ENCODE assay signal across 12 mouse cellular contexts in the genomic region with DNA sequence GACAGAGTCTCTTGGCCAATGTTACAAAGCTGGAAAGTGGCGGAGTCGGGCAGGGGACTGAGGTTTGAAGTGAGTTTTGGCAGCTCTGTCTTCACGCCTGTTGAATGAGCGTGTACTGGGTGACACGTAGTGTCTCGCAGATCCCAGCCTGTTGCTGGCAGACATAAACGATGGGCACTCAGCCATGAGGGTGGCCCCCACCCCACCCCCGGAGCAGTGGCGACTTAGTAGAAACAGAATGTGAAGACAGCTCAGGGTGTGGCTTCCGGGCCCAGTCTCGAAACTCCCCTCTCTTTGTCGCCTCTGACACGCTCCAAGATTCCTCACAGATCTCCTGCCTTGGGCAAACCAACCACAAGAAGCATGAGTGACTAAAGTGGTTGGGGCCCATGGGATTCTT. TPM values are rescaled to one million over a fixed set of nuclear protein-coding genes. Genes with fewer than 3 reads are reported as not detected.
DNase-seq lines count a peak whose midpoint lies in the region; ATAC-seq and TF ChIP-seq lines count a peak whose summit lies in the region.
"Had no signal": no experiment of that assay in that cellular context is flagged by ENCODE, and none has a peak within 500 bp of the region (broad histone marks: within the 10 kb centered on the region; RNA-seq: fewer than 3 reads in every experiment).

No protein-coding gene starts in this region.

- intact Hi-C loops in heart, postnatal 25 days (cut with DNase I), result loop anchor here (2.0 kb wide), 1 partner anchor 47 kb away; no protein-coding TSS in a partner anchor

- no peak overlapping the region for H3K4me3 ChIP-seq in midbrain, embryonic 14.5 days (replicated peaks; ENCODE audit: low read depth, low read length)
- H3K4me3 ChIP-seq in midbrain, embryonic 11.5 days (ENCODE audit: low read depth, low read length), result no peak overlapping the region
- H3K4me3 ChIP-seq in forebrain, postnatal 0 days (ENCODE audit: low read depth, low read length), result no peak overlapping the region
- H3K4me3 ChIP-seq in stomach, embryonic 15.5 days (replicated peaks), result no peak overlapping the region
- H3K4me3 ChIP-seq: erythroblast, embryonic 14.5 days; kidney, embryonic 15.5 days; midbrain, embryonic 12.5 days had no signal

- TF ChIP-seq CTCF in forebrain, postnatal 0 days (IDR thresholded peaks at IDR 0.05; ENCODE audit: low read depth), result no peak

- no peak overlapping the region for H3K9ac ChIP-seq in midbrain, embryonic 14.5 days (replicated peaks; ENCODE audit: low read length)
- no peak overlapping the region for H3K9ac ChIP-seq in midbrain, embryonic 11.5 days (ENCODE audit: low read length)
- H3K9ac ChIP-seq in forebrain, postnatal 0 days, result no peak overlapping the region
- H3K9ac ChIP-seq in stomach, embryonic 15.5 days, result no peak overlapping the region
- H3K9ac ChIP-seq: kidney, embryonic 15.5 days; midbrain, embryonic 12.5 days had no signal

- peak; percentile 42 for DNase-seq in midbrain, embryonic 14.5 days
- no peak for DNase-seq in midbrain, embryonic 11.5 days (ENCODE audit: low spot score, missing footprints)
- DNase-seq in forebrain, postnatal 0 days, result peak; percentile 24
- DNase-seq in heart, postnatal 25 days (ENCODE audit: low spot score), result peak; percentile 75
- DNase-seq in layer of hippocampus, postnatal 14 days (ENCODE audit: low spot score in 2 of 2), result no peak
- DNase-seq: right cerebral cortex, adult 18-20 months; thymus, adult 2 months had no signal

- no peak overlapping the region for H3K4me2 ChIP-seq in midbrain, embryonic 14.5 days (ENCODE audit: low read length)
- no peak overlapping the region for H3K4me2 ChIP-seq in midbrain, embryonic 11.5 days
- no peak overlapping the region for H3K4me2 ChIP-seq in forebrain, postnatal 0 days (ENCODE audit: low read depth)
- no peak overlapping the region for H3K4me2 ChIP-seq in stomach, embryonic 15.5 days
- H3K4me2 ChIP-seq: kidney, embryonic 15.5 days; midbrain, embryonic 12.5 days had no signal

- H3K36me3 ChIP-seq in midbrain, embryonic 14.5 days (ENCODE audit: control insufficient read depth, insufficient read depth, low read length), result no peaks in the 10 kb centered on the region
- H3K36me3 ChIP-seq in midbrain, embryonic 11.5 days (ENCODE audit: control insufficient read depth, insufficient read depth, low read length), result no peaks in the 10 kb centered on the region
- no peaks in the 10 kb centered on the region for H3K36me3 ChIP-seq in forebrain, postnatal 0 days (ENCODE audit: insufficient read depth)
- H3K36me3 ChIP-seq in stomach, embryonic 15.5 days, result no peaks in the 10 kb centered on the region
- H3K36me3 ChIP-seq: kidney, embryonic 15.5 days; midbrain, embryonic 12.5 days had no signal

- no peak for ATAC-seq in midbrain, embryonic 14.5 days (ENCODE audit: low FRiP score, low TSS enrichment)
- ATAC-seq in midbrain, embryonic 11.5 days (ENCODE audit: low FRiP score), result no peak
- peak; percentile 53 for ATAC-seq in forebrain, postnatal 0 days
- no peak for ATAC-seq in stomach, embryonic 15.5 days (ENCODE audit: insufficient read depth, low FRiP score, low read depth)
- no peak for ATAC-seq in CD4-positive, CD25-positive, alpha-beta regulatory T cell, adult 4 months

- H3K4me1 ChIP-seq in midbrain, embryonic 14.5 days (ENCODE audit: control insufficient read depth, insufficient read depth, low read length), result no peaks in the 10 kb centered on the region
- H3K4me1 ChIP-seq in midbrain, embryonic 11.5 days (ENCODE audit: control insufficient read depth, insufficient read depth, low read length), result peaks cover 2% of the 10 kb centered on the region; the same call in 1 of the 2 replicates
- H3K4me1 ChIP-seq in forebrain, postnatal 0 days (ENCODE audit: insufficient read depth), result peaks cover 2% of the 10 kb centered on the region; the same call in 1 of the 2 replicates
- H3K4me1 ChIP-seq in stomach, embryonic 15.5 days, result 0 out of 2 replicates have a peak, but pooled peaks cover 9% of the 10 kb centered on the region

- H3K27me3 ChIP-seq in midbrain, embryonic 14.5 days (ENCODE audit: control insufficient read depth, insufficient read depth, low read length), result no peaks in the 10 kb centered on the region
- H3K27me3 ChIP-seq in midbrain, embryonic 11.5 days (ENCODE audit: control insufficient read depth, insufficient read depth, low read length), result no peaks in the 10 kb centered on the region
- H3K27me3 ChIP-seq in forebrain, postnatal 0 days (ENCODE audit: insufficient read depth, low read length), result no peaks in the 10 kb centered on the region
- H3K27me3 ChIP-seq in stomach, embryonic 15.5 days (replicated peaks), result no peaks in the 10 kb centered on the region
- H3K27me3 ChIP-seq: kidney, embryonic 15.5 days had no signal

- WGBS in midbrain, embryonic 14.5 days, result 58% methylated on average over 13 of the region's 13 CpGs
- 82% methylated on average over 13 of the region's 13 CpGs for WGBS in midbrain, embryonic 11.5 days
- WGBS in forebrain, postnatal 0 days, result 33% methylated on average over 13 of the region's 13 CpGs
- 62% methylated on average over 13 of the region's 13 CpGs for WGBS in stomach, embryonic 15.5 days

- H3K9me3 ChIP-seq in midbrain, embryonic 14.5 days (ENCODE audit: control insufficient read depth, low read length), result no peaks in the 10 kb centered on the region
- no peaks in the 10 kb centered on the region for H3K9me3 ChIP-seq in midbrain, embryonic 11.5 days (ENCODE audit: control insufficient read depth, low read length)
- no peaks in the 10 kb centered on the region for H3K9me3 ChIP-seq in forebrain, postnatal 0 days (ENCODE audit: low read length)
- H3K9me3 ChIP-seq in stomach, embryonic 15.5 days, result no peaks in the 10 kb centered on the region
- H3K9me3 ChIP-seq: kidney, embryonic 15.5 days; midbrain, embryonic 12.5 days had no signal

- H3K27ac ChIP-seq in midbrain, embryonic 14.5 days (replicated peaks; ENCODE audit: low read depth, low read length), result no peak overlapping the region
- no peak overlapping the region for H3K27ac ChIP-seq in midbrain, embryonic 11.5 days (ENCODE audit: low read depth, low read length)
- H3K27ac ChIP-seq in forebrain, postnatal 0 days (ENCODE audit: low read depth, low read length), result no peak overlapping the region
- H3K27ac ChIP-seq in stomach, embryonic 15.5 days, result peak overlapping the region; percentile 41; the same call in 1 of the 2 replicates
- H3K27ac ChIP-seq: kidney, embryonic 15.5 days; midbrain, embryonic 12.5 days had no signal

RNA-seq across cellular contexts. Expression of a gene that starts 45.9 kb away (rescaled TPM):
- 11.9 and 18.4 TPM in 2 replicates for polyA plus RNA-seq in midbrain, embryonic 14.5 days (2014; fragmentation: Nextera tagmentation; extraction: Ambion mirVana)
- 26.6 and 27.5 TPM in 2 replicates for polyA plus RNA-seq in midbrain, embryonic 11.5 days (2014; fragmentation: Nextera tagmentation; extraction: Ambion mirVana)
- total RNA-seq in forebrain, postnatal 0 days (2014; rRNA removed), result 24.1 and 32.1 TPM in 2 replicates
- polyA plus RNA-seq in forebrain, postnatal 0 days (2015; fragmentation: Nextera tagmentation; extraction: Ambion mirVana), result 14.4 and 16.2 TPM in 2 replicates
- total RNA-seq in heart, postnatal 25 days (2021), result 100 to 1,000 TPM in 1 of 2 experiments, 10 to 100 TPM in 1; 91.2 to 111 TPM
- 52.0 and 53.5 TPM in 2 replicates for polyA plus RNA-seq in stomach, embryonic 15.5 days (2015; fragmentation: Nextera tagmentation; extraction: Ambion mirVana)
- 10 to 100 TPM; 15.9 to 23.4 TPM for polyA plus RNA-seq in CD4-positive, CD25-positive, alpha-beta regulatory T cell, adult 4 months (2017; shearing (Covaris generic))
- 10 to 100 TPM; 49.3 to 57.2 TPM for total RNA-seq in layer of hippocampus, postnatal 14 days (2021)

Comparison
In these comparisons a context has a peak if more than half of its experiments do, and no peak if none do; other contexts are left out.
1. DNase-seq: peak in midbrain, embryonic 14.5 days (single experiment), forebrain, postnatal 0 days (single experiment) and heart, postnatal 25 days (single experiment); none in midbrain, embryonic 11.5 days (single experiment) and layer of hippocampus, postnatal 14 days (0 of 2).